Mouse (Mus musculus) monocyte, adult 5-6 weeks (primary cell): ENCODE measurements around the gene Arpc5l. TPM values are rescaled to one million over a fixed set of nuclear protein-coding genes. Genes with fewer than 3 reads are reported as not detected.
A peak's percentile ranks its signal among the peaks of the same experiment; 100 is the strongest.

Experiments
- ATAC-seq: fragments of 153-309, 156-312 bp; replicated peaks from 2 replicates; pipeline ENCODE4 v1.8.0; 2017; ENCODE audit warnings: mild to moderate bottlenecking; ENCODE audit not compliant: low TSS enrichment, insufficient number of reproducible peaks, severe bottlenecking, poor library complexity, low FRiP score
- total RNA-seq: library from RNA; stranded (forward); fragments of 200-1000, 200-491, 200-594 nt; gene quantifications from 3 replicates; pipeline ENCODE4 v1.2.3, GENCODE M21; 2017

Arpc5l gene
- 82.4 to 119 TPM (median 91.7 TPM) in 3 replicates for total RNA-seq

GRCm38 (mm10) chr2:39004880-39005435, at the start of gene Arpc5l:
Gene Arpc5l (plus strand): TSS chr2:39005348.
- ATAC-seq = peak; percentile 83

GRCm38 (mm10) chr2:38956062-38956461, 49.1 kb upstream of the Arpc5l start:
- no peak for ATAC-seq

DNA sequence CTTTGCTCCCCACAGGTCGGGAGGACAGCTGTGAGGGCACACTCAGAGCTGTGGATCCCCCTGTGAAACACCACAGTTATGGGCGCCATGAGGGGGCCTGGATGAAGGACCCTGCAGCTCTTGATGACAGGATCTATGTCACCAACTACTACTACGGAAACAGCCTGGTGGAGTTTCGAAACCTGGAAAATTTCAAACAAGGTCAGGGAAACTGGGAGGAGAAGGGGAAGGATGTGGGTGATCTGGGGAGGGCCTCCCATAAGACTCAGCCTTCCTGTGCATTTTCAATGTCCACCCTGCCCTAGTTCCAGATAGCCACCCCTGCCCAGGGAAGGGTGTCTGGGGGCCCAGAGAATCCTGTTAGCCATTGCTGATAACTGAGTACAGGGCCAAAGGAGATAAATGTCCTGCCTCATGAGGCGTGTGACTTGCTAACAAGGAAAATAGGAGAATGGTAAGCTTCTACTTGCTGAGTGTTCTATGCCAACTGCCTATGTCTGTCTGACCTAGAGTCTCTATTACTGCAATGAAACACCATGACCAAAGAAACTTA, 47.4 kb upstream of the Arpc5l start:
- ATAC-seq = no peak

DNA sequence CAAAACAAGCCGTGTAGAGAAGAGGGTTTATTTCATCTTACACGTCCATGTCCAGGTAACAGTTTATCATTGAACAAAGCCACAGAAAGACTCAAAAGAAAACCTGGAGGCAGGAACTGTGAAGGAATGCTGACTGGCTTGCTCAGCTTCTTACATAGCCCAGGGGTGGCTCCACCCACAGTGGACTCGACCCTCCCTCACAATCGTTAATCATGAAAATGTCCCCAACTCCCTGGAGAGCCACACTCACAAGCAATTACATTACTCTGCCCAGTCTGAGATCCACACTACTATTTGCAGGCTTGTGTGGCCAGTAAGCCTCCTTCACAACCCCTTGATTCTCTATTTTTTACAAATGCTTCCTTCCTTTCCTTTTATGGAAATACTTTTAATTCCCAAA, 41.0 kb upstream of the Arpc5l start:
- no peak for ATAC-seq

- no peak for ATAC-seq
Measured at GRCm38 (mm10) chr2:38969650-38970049, 35.5 kb upstream of the Arpc5l start.

DNA sequence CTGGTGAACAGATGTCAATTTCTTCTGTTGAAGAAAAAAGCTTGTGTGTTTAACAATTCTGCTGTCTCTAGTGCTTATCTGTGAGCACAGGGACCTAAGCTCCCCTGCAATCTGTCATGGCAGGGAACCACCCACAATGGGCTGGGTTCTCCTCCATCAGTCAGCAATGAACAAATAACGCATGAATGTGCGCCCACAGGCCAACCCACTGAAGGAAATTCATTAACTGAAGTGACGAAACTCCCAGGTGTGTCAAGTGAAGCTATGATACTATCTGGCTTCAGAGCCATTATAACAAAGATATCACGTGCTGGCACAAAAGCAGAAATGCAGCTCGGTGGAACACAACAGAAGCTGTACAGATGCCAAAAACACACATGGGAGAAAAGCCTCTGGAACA, 35.1 kb upstream of the Arpc5l start:
- ATAC-seq = no peak

DNA sequence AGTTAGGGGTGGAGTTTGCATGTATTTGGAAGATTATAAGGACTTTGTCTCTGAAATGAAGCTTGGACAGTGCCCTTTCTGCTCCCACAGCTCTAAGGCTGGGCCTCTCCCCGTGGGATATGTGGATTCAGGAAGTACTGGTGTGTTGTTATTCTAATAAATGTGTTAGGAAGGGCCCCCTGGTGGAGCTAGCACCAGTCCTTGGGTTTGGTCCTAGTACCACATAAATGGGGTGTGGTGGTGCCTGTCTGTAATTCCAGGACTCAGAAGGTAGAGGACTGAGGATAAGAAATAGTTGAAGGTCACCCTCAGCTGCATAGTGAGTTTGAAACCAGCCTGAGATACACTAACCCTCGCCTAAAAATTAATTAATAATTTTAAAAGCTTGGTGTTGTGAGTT, 31.9 kb upstream of the Arpc5l start:
- ATAC-seq = no peak

DNA sequence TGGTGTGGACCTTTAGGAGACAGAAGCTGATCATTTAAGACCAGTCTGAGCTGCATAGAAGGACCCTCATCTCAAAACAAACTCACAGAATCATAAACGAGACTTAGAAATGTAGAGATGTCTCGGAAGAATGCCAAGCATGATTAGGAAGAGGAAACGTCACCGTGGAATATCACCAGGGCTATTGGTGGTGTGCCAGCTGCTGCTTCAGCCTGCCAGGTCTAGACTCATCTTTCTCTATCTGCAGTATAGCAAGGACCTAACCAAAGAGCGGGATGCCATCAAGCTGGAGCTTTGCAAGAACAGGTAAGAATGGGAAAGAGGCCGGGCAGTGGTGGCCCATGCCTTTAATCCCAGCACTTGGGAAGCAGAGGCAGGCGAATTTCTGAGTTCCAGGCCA, 31.4 kb upstream of the Arpc5l start:
- ATAC-seq = no peak

GRCm38 (mm10) chr2:38974171-38974570, 31.0 kb upstream of the Arpc5l start:
- no peak for ATAC-seq

DNA sequence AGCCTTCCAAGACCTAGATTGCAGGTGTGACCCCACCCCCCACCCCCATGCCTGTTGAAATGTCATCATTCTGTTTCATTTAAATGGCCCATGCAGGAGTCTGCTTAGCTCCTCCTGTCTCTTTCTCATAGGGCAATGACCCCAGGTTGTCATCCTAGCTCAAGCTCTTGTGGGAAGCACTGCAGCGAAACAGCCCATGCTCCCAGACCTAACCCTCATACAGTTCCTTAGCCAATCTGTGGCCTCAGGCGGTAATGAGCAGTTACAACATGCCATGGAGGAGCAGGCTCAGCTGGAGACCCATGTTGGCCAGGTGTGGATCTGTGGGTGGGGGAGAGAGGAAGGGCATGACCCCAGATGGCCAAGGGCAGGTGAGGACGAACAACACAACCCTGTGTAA, 30.0 kb upstream of the Arpc5l start:
- ATAC-seq = no peak

DNA sequence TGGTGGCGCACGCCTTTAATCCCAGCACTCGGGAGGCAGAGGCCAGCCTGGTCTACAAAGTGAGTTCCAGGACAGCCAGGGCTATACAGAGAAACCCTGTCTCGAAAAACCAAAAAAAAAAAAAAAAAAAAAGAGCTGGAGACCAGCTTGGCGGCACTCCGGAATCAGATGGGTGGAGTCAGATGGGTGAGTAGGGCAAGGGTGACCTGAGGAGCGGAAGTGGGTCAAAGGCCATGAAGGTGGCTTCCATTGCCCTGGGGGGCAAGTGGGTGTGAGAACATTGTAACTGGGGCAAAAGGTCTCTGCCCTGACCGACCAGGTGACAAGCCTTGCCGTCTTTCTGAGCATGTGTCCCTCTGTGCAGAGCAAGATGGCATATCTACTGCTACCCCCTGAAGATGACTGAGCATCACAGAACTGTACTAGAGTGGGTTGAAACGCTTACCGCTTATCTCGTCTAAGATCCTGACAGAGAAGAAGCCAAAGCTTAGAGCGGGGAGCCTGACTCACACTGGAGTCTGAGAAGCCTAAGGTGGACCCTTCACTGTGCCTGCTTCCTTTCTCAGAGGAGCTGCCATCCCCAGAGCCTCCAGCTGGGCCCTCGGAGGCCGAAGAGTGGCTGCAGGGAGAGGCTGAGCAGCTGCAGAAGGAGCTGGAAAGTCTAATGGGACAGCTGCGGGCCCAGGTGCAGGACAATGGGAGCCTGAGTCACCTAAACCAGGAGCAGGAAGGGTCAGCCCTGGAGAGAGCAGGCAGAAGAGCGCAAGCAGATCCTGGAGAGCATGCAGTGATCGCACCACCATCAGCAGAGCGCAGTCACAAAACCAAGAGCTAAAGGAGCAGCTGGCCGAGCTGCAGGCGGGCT, 29.0 kb upstream of the Arpc5l start:
- ATAC-seq = no peak

DNA sequence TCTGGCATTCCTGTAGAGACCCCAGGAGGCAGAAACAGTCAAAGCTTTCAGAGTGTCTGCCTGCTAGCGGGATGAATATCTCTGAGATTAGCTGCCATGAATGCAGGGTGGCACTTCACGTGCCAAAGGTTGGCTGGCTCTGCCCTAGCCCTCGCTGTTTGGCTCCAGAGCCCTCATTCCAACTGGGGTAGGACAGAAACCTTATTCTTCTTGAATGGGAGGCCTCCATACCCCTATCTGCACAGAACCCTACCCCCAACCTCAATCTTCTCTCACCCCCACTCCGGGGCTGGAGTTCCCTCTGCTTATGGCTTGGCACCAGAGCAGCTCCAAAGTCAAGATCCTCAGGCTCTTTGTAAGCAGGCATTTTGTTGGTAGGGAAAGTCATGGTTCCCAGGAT, 27.3 kb upstream of the Arpc5l start:
- ATAC-seq = no peak

GRCm38 (mm10) chr2:38983456-38983855, 21.7 kb upstream of the Arpc5l start:
- ATAC-seq = no peak

DNA sequence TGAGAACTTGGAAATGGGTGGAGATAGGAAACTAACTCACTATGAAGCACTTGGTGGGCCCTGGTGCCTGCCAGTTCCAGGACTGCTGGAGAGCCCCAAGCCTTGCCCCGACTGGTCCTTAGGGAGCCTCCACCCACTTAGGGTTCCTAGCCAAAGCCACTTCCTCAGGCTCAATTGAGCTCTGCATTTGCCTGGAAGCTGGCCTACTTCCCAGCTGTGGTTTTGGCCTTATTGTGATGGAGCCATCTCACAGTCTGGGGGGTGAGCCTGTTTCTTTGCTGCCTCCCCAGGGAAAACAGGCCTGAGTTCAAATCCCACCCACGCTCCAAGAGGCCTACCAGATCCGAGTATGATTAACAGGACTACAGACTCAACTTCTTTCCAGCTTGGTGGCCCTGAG, 18.6 kb upstream of the Arpc5l start:
- no peak for ATAC-seq

DNA sequence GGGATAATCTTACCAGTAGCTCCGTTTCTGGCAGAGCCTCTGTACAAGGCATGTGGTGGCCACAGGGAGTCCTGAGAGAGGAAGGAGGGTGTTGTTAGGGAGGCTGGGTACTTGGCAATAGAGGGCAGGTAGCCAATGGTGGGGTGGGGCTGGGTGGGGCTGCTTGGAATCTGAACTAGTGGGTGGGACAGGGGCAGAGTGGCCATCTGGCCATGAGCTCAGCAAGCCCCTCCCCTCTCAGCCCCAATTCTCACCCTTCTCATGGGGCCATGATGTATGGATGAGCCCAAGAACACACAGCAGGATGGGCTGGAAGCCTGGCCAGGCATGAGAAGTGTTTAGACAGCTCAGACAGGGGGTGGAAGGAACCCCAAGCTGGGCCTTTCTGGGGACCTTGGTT, 17.8 kb upstream of the Arpc5l start:
- no peak for ATAC-seq

GRCm38 (mm10) chr2:38987803-38988510, 17.2 kb upstream of the Arpc5l start:
- no peak for ATAC-seq

- ATAC-seq = no peak
Measured at GRCm38 (mm10) chr2:38988929-38989328, 16.2 kb upstream of the Arpc5l start.

GRCm38 (mm10) chr2:38992004-38992403, 13.1 kb upstream of the Arpc5l start:
- no peak for ATAC-seq

DNA sequence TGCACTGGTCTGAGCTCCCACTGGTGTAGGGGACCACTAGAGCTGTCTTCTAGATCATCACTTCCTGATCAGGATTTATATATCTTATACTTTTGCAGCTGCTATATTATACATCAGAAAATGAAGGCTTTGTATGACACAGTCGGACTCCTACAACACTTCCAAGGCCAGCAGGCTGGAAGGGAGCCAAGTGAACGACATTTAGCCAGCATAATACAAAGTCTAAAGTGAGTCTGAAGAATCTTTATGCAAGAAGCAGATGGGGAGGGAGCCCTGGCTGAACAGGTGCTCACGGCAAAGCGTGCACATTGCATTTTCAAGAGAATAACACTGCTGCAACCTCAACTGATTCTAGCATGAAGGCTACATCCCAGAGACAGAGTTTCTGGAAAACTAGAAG, 12.7 kb upstream of the Arpc5l start:
- no peak for ATAC-seq
